18 mouse cellular contexts compared by ENCODE assay signal in genomic region chr4:105987963-105988602, GRCm38 (mm10).
A peak's percentile ranks its signal among the peaks of the same experiment; 100 is the strongest.
DNase-seq lines count a peak whose midpoint lies in the region; ATAC-seq and TF ChIP-seq lines count a peak whose summit lies in the region.
"Had no signal": no experiment of that assay in that cellular context is flagged by ENCODE, and none has a peak within 500 bp of the region (broad histone marks: within the 10 kb centered on the region; RNA-seq: fewer than 3 reads in every experiment).

No protein-coding gene starts in this region.

- ATAC-seq in forebrain, embryonic 11.5 days (replicated peaks; ENCODE audit: low FRiP score) = no peak
- ATAC-seq in forebrain, embryonic 15.5 days (replicated peaks) = no peak
- ATAC-seq in intestine, embryonic 15.5 days = peak; percentile 15; the same call in 1 of the 2 replicates
- no peak for ATAC-seq in intestine, postnatal 0 days
- ATAC-seq: forebrain, embryonic 14.5 days; midbrain, embryonic 13.5 days had no signal

- WGBS in forebrain, embryonic 11.5 days = 87% methylated on average over 5 of the region's 5 CpGs
- WGBS in forebrain, embryonic 15.5 days = 91% methylated on average over 5 of the region's 5 CpGs
- WGBS in intestine, embryonic 15.5 days = 60% methylated on average over 5 of the region's 5 CpGs
- 72% methylated on average over 5 of the region's 5 CpGs for WGBS in intestine, postnatal 0 days
- WGBS in embryonic facial prominence, embryonic 10.5 days = 79% methylated on average over 5 of the region's 5 CpGs
- WGBS in thymus, adult 2 months = 91% methylated on average over 5 of the region's 5 CpGs

- TF ChIP-seq POLR2A in thymus, adult 2 months (IDR thresholded peaks at IDR 0.05; ENCODE audit: control insufficient read depth, extremely low read depth, insufficient read depth, low read length, poor library complexity) = no peak

- H3K9me3 ChIP-seq in forebrain, embryonic 11.5 days (ENCODE audit: control insufficient read depth, low read length) = no peaks in the 10 kb centered on the region
- H3K9me3 ChIP-seq in forebrain, embryonic 15.5 days = no peaks in the 10 kb centered on the region
- no peaks in the 10 kb centered on the region for H3K9me3 ChIP-seq in intestine, embryonic 15.5 days
- no peaks in the 10 kb centered on the region for H3K9me3 ChIP-seq in intestine, postnatal 0 days (ENCODE audit: control insufficient read depth)
- H3K9me3 ChIP-seq in embryonic facial prominence, embryonic 10.5 days = no peaks in the 10 kb centered on the region
- H3K9me3 ChIP-seq: hindbrain, embryonic 12.5 days; midbrain, embryonic 13.5 days had no signal

- H3K9ac ChIP-seq in forebrain, embryonic 11.5 days (ENCODE audit: low read length) = no peak overlapping the region
- H3K9ac ChIP-seq in forebrain, embryonic 15.5 days (replicated peaks) = no peak overlapping the region
- no peak overlapping the region for H3K9ac ChIP-seq in intestine, embryonic 15.5 days
- H3K9ac ChIP-seq in intestine, postnatal 0 days (ENCODE audit: low read depth, low read length) = no peak overlapping the region
- H3K9ac ChIP-seq: hindbrain, embryonic 12.5 days; liver, embryonic 14.5 days; midbrain, embryonic 13.5 days had no signal

- H3K4me3 ChIP-seq in forebrain, embryonic 11.5 days (ENCODE audit: low read depth, low read length) = no peak overlapping the region
- no peak overlapping the region for H3K4me3 ChIP-seq in forebrain, embryonic 15.5 days
- H3K4me3 ChIP-seq in intestine, embryonic 15.5 days (replicated peaks) = no peak overlapping the region
- H3K4me3 ChIP-seq in intestine, postnatal 0 days (ENCODE audit: low read depth, low read length) = no peak overlapping the region
- H3K4me3 ChIP-seq in embryonic facial prominence, embryonic 10.5 days = no peak overlapping the region
- no peak overlapping the region for H3K4me3 ChIP-seq in thymus, adult 2 months (ENCODE audit: control insufficient read depth, insufficient read depth, low read length)
- H3K4me3 ChIP-seq: hindbrain, embryonic 12.5 days; layer of hippocampus, adult 2 months; midbrain, embryonic 13.5 days; myocyte had no signal

- TF ChIP-seq CTCF in intestine, postnatal 0 days (IDR thresholded peaks at IDR 0.05; ENCODE audit: low read depth) = no peak
- TF ChIP-seq CTCF in thymus, adult 2 months (IDR thresholded peaks at IDR 0.05; ENCODE audit: borderline replicate concordance, control insufficient read depth, extremely low read depth, insufficient read depth, low read length, poor library complexity) = no peak

- DNase-seq in forebrain, embryonic 11.5 days (ENCODE audit: low spot score) = peak; percentile 22
- DNase-seq in embryonic facial prominence, embryonic 10.5 days (ENCODE audit: low spot score) = no peak
- peak; percentile 15 for DNase-seq in lung, postnatal 25 days (ENCODE audit: low spot score)
- no peak for DNase-seq in spleen, postnatal 4 days (ENCODE audit: low spot score in 2 of 2)
- no peak for DNase-seq in thymus, adult 2 months
- DNase-seq: adrenal gland, adult 2 months; cerebellum, adult 8-10 months; gastrocnemius, postnatal 36 days; layer of hippocampus, postnatal 36 days had no signal

- H3K27ac ChIP-seq in forebrain, embryonic 11.5 days (ENCODE audit: low read depth, low read length) = no peak overlapping the region
- H3K27ac ChIP-seq in forebrain, embryonic 15.5 days (replicated peaks) = no peak overlapping the region
- no peak overlapping the region for H3K27ac ChIP-seq in intestine, embryonic 15.5 days
- no peak overlapping the region for H3K27ac ChIP-seq in intestine, postnatal 0 days (ENCODE audit: low read depth, low read length)
- peak overlapping the region; percentile 40; the same call in 1 of the 2 replicates for H3K27ac ChIP-seq in embryonic facial prominence, embryonic 10.5 days (replicated peaks)
- H3K27ac ChIP-seq in thymus, adult 2 months (ENCODE audit: control insufficient read depth, insufficient read depth, low read length) = no peak overlapping the region
- H3K27ac ChIP-seq: hindbrain, embryonic 12.5 days; layer of hippocampus, adult 2 months; liver, embryonic 14.5 days; midbrain, embryonic 13.5 days had no signal

- no peaks in the 10 kb centered on the region for H3K4me1 ChIP-seq in forebrain, embryonic 11.5 days (replicated peaks; ENCODE audit: control insufficient read depth, insufficient read depth, low read length)
- no peaks in the 10 kb centered on the region for H3K4me1 ChIP-seq in forebrain, embryonic 15.5 days
- no peaks in the 10 kb centered on the region for H3K4me1 ChIP-seq in intestine, embryonic 15.5 days (replicated peaks)
- no peaks in the 10 kb centered on the region for H3K4me1 ChIP-seq in intestine, postnatal 0 days (replicated peaks; ENCODE audit: control insufficient read depth, insufficient read depth, low read length)
- peaks cover 4% of the 10 kb centered on the region; the same call in 1 of the 2 replicates for H3K4me1 ChIP-seq in embryonic facial prominence, embryonic 10.5 days
- no peaks in the 10 kb centered on the region for H3K4me1 ChIP-seq in thymus, adult 2 months (replicated peaks; ENCODE audit: control insufficient read depth, insufficient read depth, low read length)
- H3K4me1 ChIP-seq: hindbrain, embryonic 12.5 days; midbrain, embryonic 13.5 days had no signal

- no peak overlapping the region for H3K4me2 ChIP-seq in forebrain, embryonic 11.5 days (ENCODE audit: low read depth, low read length, severe bottlenecking)
- H3K4me2 ChIP-seq in forebrain, embryonic 15.5 days (replicated peaks) = no peak overlapping the region
- H3K4me2 ChIP-seq in intestine, embryonic 15.5 days (replicated peaks) = no peak overlapping the region
- no peak overlapping the region for H3K4me2 ChIP-seq in intestine, postnatal 0 days (replicated peaks; ENCODE audit: low read depth)
- H3K4me2 ChIP-seq: hindbrain, embryonic 12.5 days; midbrain, embryonic 13.5 days had no signal

- no peaks in the 10 kb centered on the region for H3K27me3 ChIP-seq in forebrain, embryonic 11.5 days (ENCODE audit: control insufficient read depth, insufficient read depth, low read length)
- no peaks in the 10 kb centered on the region for H3K27me3 ChIP-seq in forebrain, embryonic 15.5 days
- no peaks in the 10 kb centered on the region for H3K27me3 ChIP-seq in intestine, embryonic 15.5 days (replicated peaks)
- no peaks in the 10 kb centered on the region for H3K27me3 ChIP-seq in intestine, postnatal 0 days (replicated peaks; ENCODE audit: control insufficient read depth, insufficient read depth, low read length)
- no peaks in the 10 kb centered on the region for H3K27me3 ChIP-seq in embryonic facial prominence, embryonic 10.5 days (replicated peaks; ENCODE audit: low read depth, poor library complexity, severe bottlenecking)
- no peaks in the 10 kb centered on the region for H3K27me3 ChIP-seq in thymus, adult 2 months (ENCODE audit: control insufficient read depth, insufficient read depth, low read length)
- H3K27me3 ChIP-seq: hindbrain, embryonic 12.5 days; midbrain, embryonic 13.5 days had no signal

- no peaks in the 10 kb centered on the region for H3K36me3 ChIP-seq in forebrain, embryonic 11.5 days (ENCODE audit: control insufficient read depth, insufficient read depth, low read length)
- H3K36me3 ChIP-seq in forebrain, embryonic 15.5 days = no peaks in the 10 kb centered on the region
- H3K36me3 ChIP-seq in intestine, embryonic 15.5 days = no peaks in the 10 kb centered on the region
- H3K36me3 ChIP-seq in intestine, postnatal 0 days (ENCODE audit: control insufficient read depth, insufficient read depth) = no peaks in the 10 kb centered on the region
- no peaks in the 10 kb centered on the region for H3K36me3 ChIP-seq in embryonic facial prominence, embryonic 10.5 days (replicated peaks)
- no peaks in the 10 kb centered on the region for H3K36me3 ChIP-seq in thymus, adult 2 months (ENCODE audit: control insufficient read depth, insufficient read depth, low read length)
- H3K36me3 ChIP-seq: hindbrain, embryonic 12.5 days; midbrain, embryonic 13.5 days had no signal

Comparison
In these comparisons a context has a peak if more than half of its experiments do, and no peak if none do; other contexts are left out.
1. DNase-seq: peak in forebrain, embryonic 11.5 days (single experiment) and lung, postnatal 25 days (single experiment); none in embryonic facial prominence, embryonic 10.5 days (single experiment), spleen, postnatal 4 days (0 of 2) and thymus, adult 2 months (single experiment).